Mouse (Mus musculus) heart, embryonic 10.5 days (tissue): Measurements from ENCODE around the gene Fam84a. TPM values are rescaled to one million over a fixed set of nuclear protein-coding genes. Genes with fewer than 3 reads are reported as not detected.

Experiments used
- DNase-seq: peaks from one replicate; pipeline ENCODE4 v3.0.0-alpha.2; 2017; ENCODE audit warnings: low spot score
- H3K27ac ChIP-seq: fragments of 300-500 bp; sonication (generic); 2 replicates; pipeline ENCODE4 v1.5.1; 2016; ENCODE audit warnings: mild to moderate bottlenecking
- H3K27me3 ChIP-seq: fragments of 300-500 bp; sonication (generic); 2 replicates; pipeline ENCODE4 v1.6.1; 2016; ENCODE audit warnings: mild to moderate bottlenecking; ENCODE audit not compliant: poor library complexity, insufficient read depth, severe bottlenecking
- H3K36me3 ChIP-seq: fragments of 300-500 bp; sonication (generic); 2 replicates; pipeline ENCODE4 v1.6.1; 2016; ENCODE audit warnings: mild to moderate bottlenecking, moderate library complexity
- H3K4me1 ChIP-seq: fragments of 300-500 bp; sonication (generic); 2 replicates; pipeline ENCODE4 v1.6.1; 2016; ENCODE audit warnings: mild to moderate bottlenecking
- H3K4me3 ChIP-seq: fragments of 300-500 bp; sonication (generic); 2 replicates; pipeline ENCODE4 v1.5.1; 2016; ENCODE audit warnings: mild to moderate bottlenecking, moderate library complexity
- H3K9me3 ChIP-seq: fragments of 300-500 bp; sonication (generic); 2 replicates; pipeline ENCODE4 v1.6.1; 2016; ENCODE audit warnings: mild to moderate bottlenecking, moderate library complexity
- polyA plus RNA-seq: library from polyadenylated mRNA; unstranded; fragments of >200 nt; fragmentation: Nextera tagmentation; extraction: Ambion mirVana; gene quantifications from 2 replicates; pipeline ENCODE4 v1.2.1, GENCODE M21; 2016

Fam84a gene
- polyA plus RNA-seq, 1 experiment from 2014 or later: 2.7 TPM

- H3K4me3 ChIP-seq: no peak overlapping the region
- no peaks in the 10 kb centered on the region for H3K4me1 ChIP-seq
- H3K27ac ChIP-seq: no peak overlapping the region
- H3K9me3 ChIP-seq: no peaks in the 10 kb centered on the region
- H3K36me3 ChIP-seq: no peaks in the 10 kb centered on the region
- no peaks in the 10 kb centered on the region for H3K27me3 ChIP-seq
- DNase-seq: no peak
Measured at GRCm38 (mm10) chr12:14096944-14097343, 54.9 kb downstream of the Fam84a start.
